Mouse (Mus musculus): ENCODE measurements around the gene Atxn7l1.

The Atxn7l1 gene

GRCm38 (mm10) chr12:33333914-33334313, 186.4 kb downstream of the Atxn7l1 start:
- peak; percentile 79 for DNase-seq

- no peak for DNase-seq
Measured at GRCm38 (mm10) chr12:33334511-33334910, 187.0 kb downstream of the Atxn7l1 start.

DNA sequence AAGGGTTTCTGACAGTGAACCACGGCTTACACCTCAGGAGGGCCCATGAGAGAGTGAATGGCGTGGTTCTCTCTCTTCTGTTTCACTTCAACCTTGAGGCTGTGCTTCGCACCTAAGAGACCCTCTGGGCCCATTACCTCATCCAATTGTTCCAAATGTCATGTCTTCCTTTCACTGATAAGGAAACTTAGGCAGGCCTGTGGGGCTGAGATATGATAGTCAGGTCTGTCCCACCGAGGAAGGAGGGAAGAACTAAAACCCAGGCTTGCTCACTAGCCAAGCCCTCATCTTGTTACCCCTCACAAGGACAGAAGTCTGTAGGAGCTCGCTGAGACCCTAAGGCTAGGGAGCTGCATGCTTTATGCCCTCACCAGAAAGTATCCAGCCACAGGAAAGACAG, 187.5 kb downstream of the Atxn7l1 start:
- DNase-seq: no peak

GRCm38 (mm10) chr12:33335410-33335809, 187.9 kb downstream of the Atxn7l1 start:
- DNase-seq: no peak

DNA sequence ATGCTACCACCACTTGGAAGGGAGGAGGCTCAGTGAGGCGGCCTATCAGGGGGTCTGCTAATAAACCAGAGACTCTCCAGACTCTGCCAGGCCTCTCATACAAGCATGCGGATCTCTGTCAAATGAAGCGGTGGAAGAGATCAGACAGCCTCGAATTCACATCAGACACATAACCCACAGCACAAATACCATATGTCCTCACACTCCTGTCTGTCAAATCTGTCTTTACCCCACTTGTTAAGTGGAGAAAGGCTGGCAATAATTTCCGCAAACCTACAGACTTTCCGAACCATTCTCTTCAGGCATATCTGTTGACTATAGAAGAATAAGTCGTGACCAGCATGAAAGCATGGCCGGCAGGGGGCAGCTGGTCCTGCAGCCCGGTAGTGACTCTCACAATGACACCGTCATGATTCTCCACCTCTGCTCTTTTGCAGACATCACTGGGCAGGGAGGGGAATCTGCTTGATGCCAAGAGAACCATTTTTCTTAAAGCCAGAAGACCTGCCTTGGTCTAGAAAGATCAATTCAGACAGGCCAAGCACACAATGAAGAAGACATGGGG, 189.2 kb downstream of the Atxn7l1 start:
- no peak for DNase-seq

DNA sequence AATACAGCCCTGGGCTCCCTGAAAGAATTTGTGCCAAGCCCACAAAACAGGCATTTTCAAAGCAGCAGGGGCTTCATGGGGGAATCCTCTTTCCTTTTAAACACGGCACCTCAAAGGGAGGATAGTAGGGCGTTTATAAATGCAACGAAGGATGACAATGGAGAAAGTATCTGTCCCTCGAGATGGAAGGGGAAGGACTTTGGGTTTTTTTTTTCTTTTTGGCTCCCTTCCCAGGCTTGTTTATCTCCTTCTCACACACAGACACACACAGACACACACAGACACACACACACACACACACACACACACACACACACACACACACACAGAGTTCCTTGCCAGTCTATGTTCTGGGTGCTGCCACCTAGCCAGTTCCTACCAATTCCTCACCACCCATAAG, 189.8 kb downstream of the Atxn7l1 start:
- DNase-seq: no peak

- no peak for DNase-seq
Measured at GRCm38 (mm10) chr12:33338170-33338569, 190.7 kb downstream of the Atxn7l1 start.

DNA sequence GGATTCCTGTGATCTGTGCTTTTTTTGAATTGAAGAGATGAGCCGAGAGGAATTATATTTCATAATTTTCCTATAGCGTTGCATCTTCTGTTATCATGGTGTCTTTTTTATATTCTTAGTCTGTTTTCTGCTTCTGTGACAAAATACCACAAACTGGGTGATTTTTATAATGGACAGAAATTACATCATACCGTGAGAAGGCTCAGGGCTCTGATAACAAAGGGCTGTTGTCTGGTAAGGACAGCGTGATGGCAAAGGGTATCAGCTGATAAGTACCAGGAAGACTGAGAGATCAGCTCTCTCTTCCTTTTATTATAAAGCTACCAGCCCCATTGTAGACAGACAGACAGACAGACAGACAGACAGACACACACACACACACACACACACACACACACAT, 192.3 kb downstream of the Atxn7l1 start:
- DNase-seq: no peak

GRCm38 (mm10) chr12:33340698-33341097, 193.2 kb downstream of the Atxn7l1 start:
- no peak for DNase-seq

- DNase-seq: no peak
Measured at GRCm38 (mm10) chr12:33341351-33341892, 193.9 kb downstream of the Atxn7l1 start.

DNA sequence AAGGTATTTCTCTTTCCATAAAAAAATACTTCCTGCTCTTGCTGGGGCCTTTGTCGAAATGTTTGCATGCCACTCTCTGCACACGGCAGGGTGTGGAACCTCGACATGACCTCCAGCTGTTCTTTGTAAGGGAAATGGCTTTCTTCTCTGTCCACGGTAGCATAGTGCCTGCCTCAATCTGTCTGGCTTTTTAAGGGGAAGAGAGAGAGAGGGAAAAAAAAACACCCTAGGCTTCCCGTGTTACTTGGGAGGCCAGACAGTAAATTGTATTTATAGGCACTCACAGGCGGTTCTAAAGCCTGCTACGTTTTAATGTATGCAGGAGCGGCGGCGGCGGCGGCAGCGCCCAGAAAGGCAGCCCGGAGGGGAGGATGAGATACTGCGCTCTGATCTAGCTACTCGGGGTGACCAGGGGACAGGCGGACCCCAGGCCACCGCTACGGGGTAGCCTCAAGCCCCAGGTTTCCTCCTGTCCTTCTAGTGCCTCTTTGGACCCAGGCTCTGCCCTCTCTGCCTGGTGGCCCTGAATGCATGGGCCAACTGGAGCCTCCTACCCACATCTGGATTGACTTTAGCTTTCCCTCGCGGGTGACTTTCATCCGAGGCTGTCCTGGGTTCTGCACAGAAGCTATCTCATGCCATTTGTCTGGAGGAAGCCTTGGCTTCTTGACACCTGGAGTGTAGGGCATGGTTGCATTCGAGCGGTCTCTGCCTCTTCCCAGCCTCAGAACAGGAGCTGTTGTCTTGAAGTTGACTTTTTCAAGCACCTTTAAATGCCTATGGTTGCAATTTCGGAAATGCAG, 197.7 kb downstream of the Atxn7l1 start:
- DNase-seq: no peak

GRCm38 (mm10) chr12:33345773-33346435, 198.4 kb downstream of the Atxn7l1 start:
- no peak for DNase-seq

GRCm38 (mm10) chr12:33352671-33353070, 205.2 kb downstream of the Atxn7l1 start:
- DNase-seq: no peak

- DNase-seq: no peak
Measured at GRCm38 (mm10) chr12:33358345-33358744, 210.9 kb downstream of the Atxn7l1 start.

DNA sequence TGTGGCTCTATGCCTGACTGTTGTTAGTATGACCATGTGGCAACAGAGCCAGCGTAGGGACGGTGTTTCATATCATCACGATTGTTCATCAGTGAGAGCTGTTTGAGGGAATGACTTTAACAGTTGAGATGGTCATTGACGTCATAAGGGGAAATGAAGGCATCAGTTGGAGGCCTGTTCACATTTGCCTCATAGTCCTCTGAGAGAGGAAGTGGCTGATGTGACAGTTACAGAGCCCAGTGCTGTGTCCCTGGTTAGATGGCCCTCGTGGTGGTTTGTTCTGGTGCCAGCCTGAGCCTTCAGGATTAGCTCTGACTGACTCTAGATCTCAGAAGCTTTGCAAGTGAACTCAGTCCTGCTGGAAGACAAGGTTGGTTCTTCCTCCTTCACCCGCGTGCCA, 211.7 kb downstream of the Atxn7l1 start:
- DNase-seq: no peak

DNA sequence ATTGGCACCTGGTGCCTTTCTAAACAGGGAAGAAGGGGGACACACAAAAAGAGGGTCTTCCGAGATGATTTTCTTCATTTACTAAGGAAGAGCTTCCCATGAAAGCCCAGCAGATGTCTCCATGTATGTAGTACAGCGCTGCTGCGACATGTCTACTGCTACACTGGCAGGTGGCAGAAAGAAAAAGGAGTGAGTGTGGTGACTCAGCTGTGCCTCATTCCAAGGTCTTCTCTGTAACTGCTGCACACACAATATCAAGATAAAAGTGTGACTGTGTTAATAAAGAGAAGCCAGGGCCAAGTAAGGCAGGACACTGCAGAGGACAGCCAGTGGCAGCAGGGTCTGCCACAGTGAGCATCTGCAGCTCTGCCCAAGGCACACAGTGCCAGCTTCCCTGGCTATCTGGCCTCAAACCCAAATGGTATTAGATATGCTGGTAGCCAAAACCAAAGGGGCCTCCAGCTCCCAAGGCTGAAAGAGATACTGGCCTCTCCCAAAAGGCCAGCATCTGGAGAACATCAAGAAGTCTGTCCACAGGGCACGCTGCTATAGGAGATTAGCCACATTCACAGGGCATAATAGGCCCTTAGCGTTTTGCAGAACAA, 212.5 kb downstream of the Atxn7l1 start:
- DNase-seq: no peak

DNA sequence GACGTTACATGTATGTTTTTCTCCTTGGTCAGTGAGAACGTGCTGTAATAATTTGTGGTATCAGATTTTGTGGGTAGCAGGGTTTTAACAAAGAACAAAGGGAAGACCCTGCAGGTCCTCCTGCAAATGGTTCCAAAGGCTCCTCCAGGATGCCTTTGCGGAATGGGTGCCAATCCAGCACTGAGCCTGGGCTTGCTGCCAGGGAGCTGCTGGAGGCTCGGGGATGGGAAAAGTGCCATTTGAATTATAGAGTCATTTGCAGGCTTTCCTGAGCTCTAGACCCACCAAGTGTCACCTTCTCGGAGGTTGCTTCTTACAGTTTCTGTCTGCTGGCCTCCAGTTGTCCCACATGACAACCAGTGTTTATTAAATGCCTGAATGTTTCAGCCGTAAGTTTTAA, 213.2 kb downstream of the Atxn7l1 start:
- peak; percentile 31 for DNase-seq

DNA sequence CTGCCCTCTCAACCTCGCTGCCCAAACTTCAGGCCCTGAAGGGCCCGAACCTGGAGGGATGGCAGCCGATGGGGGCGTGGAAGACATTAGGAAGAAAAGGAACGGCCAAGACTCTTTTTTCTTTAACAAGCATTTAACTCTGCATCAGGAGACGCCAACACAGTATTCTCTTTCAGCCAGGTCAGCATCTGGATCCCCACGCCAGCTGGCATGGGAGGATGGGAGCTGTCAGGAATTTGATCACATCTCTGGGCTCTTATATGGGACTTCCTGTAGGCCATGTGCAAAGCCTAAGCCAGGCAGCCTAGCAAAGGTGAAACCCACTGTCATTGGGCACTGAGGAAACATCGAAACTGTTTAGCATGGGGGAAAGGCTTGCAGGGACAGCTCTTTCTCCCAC, 217.0 kb downstream of the Atxn7l1 start:
- DNase-seq: no peak

DNA sequence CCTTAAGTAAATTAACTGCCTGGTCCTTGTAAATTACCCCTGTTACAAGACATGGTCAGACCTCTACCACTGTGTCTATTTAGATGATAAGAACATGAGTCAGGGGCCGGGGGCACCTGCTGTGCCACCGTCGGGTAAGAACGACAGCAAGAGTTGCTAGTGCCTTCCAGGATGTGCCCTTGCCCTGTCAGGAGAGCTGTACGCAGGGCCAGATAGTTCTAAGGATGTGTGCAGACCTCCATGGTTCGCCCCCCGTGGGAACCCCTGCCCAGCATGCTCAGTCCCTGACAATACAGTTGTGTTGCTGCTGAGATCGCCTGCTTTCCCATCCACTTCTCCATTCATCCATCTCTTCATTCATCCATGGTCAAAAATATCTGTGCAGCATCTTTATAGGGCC, 217.6 kb downstream of the Atxn7l1 start:
- no peak for DNase-seq

DNA sequence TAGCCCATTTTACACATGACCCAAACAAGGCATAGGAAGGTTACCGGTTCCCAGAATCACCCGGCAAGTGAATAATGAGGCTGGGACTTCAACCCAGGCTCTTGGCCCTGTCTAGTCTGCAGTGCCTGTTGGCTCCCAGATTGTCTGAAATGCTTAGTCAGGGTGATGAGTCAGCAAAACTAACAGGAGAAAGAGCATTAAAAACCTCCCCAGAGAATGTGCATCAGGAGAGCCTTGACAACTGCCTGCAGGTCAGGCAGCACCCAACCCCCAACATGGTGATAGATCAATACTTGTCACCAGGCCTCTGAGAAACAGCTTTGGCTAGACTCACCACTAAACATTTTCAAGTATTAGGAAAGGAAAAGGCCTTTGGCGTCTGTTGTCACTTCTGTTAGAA, 222.1 kb downstream of the Atxn7l1 start:
- DNase-seq: no peak

DNA sequence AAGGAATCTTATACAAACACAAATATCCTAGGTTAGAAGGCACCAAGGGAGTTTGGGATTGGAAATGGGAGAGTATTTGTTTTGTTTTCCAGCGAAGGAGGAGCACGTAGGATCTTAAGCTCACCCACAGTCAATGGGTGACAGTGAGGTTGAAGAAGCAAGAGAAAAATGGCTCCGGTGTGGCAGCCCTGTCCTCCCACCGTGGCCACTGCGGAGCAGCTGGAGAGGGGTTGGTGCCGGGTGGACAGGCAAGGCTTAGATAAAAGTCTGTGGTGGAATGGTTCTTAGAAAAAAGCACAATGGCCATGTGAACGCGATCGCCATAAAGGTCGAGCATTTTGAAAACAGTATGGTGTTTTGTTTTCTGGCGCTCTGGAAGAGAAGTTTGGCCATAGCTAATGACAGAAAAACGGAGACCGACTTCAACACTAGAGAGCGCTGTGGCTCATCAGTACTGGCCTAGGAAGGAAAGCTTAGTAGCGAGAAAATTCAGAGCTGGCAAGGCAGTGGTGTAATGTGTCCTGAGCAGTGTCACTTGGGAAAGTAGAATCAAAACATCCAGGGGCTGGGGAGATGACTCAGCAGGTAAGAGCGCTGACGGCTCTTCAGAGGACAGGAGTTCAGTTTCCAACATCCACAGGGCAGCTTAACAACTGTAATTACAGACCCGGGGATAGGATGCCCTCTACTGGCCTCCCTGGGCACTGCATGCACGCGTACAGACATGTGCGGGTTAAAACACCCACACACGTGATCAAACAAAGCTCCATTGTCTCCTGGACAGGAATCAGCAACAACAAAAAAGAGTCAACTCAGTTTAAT, 232.3 kb downstream of the Atxn7l1 start:
- peak; percentile 76 for DNase-seq

DNA sequence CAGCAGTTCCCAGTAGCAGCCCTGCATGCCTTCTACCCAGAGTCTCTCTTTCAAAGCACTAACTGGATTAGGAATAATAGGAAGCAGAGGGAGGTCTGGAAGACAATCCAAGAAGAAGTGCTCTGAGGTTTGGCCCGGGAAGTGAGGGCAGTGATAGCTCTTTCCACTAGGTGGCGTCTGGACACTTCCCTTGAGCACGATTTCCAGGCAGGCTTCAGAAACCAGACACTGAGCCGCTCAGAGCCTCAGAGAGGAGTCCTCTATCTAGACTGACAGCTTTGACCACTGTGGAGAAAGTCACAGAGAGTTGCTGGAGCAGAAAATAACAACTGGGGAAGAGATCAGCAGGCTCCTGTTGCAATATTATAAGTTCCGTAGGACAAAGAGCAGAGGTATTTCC, 241.3 kb downstream of the Atxn7l1 start:
- peak; percentile 42 for DNase-seq

Data from kidney, adult 11 months (tissue).